Mouse (Mus musculus) intestine, embryonic 14.5 days (tissue): Measurements from ENCODE around the gene Lrig2. TPM values are rescaled to one million over a fixed set of nuclear protein-coding genes. Genes with fewer than 3 reads are reported as not detected.

ENCODE experiments used
- ATAC-seq: fragments of 200-750 bp; cut with Nextera tagmentation; replicated peaks from 2 replicates; pipeline ENCODE4 v1.8.0; 2017; ENCODE audit warnings: low read depth, moderate number of reproducible peaks, moderate TSS enrichment, moderate library complexity; ENCODE audit not compliant: low FRiP score, low TSS enrichment
- DNase-seq: peaks from one replicate; pipeline ENCODE4 v3.0.0-alpha.2; 2018; ENCODE audit warnings: low spot score
- H3K27ac ChIP-seq: fragments of 300-500 bp; sonication (generic); 2 replicates; pipeline ENCODE4 v1.5.1; 2014; ENCODE audit warnings: low read depth, mild to moderate bottlenecking, control low read depth
- H3K27me3 ChIP-seq: fragments of 300-500 bp; sonication (generic); replicated peaks from 2 replicates; pipeline ENCODE4 v1.6.1; 2014; ENCODE audit warnings: low read length, control low read depth; ENCODE audit not compliant: control insufficient read depth, insufficient read depth
- H3K36me3 ChIP-seq: fragments of 300-500 bp; sonication (generic); 2 replicates; pipeline ENCODE4 v1.6.1; 2014; ENCODE audit warnings: low read length, control low read depth; ENCODE audit not compliant: control insufficient read depth, insufficient read depth
- H3K4me1 ChIP-seq: fragments of 300-500 bp; sonication (generic); replicated peaks from 2 replicates; pipeline ENCODE4 v1.6.1; 2014; ENCODE audit warnings: low read length, control low read depth, mixed read lengths; ENCODE audit not compliant: control insufficient read depth, insufficient read depth
- H3K4me2 ChIP-seq: fragments of 300-500 bp; sonication (generic); 2 replicates; pipeline ENCODE4 v1.6.1; 2014; ENCODE audit warnings: low read length
- H3K4me3 ChIP-seq: fragments of 300-500 bp; sonication (generic); 2 replicates; pipeline ENCODE4 v1.5.1; 2014; ENCODE audit warnings: low read depth, low read length, control low read depth, mixed read lengths
- H3K9ac ChIP-seq: fragments of 300-500 bp; sonication (generic); 2 replicates; pipeline ENCODE4 v1.6.1; 2014; ENCODE audit warnings: mild to moderate bottlenecking, low read length
- H3K9me3 ChIP-seq: fragments of 300-500 bp; sonication (generic); 2 replicates; pipeline ENCODE4 v1.6.1; 2016; ENCODE audit warnings: low read length, control low read depth; ENCODE audit not compliant: control insufficient read depth
- WGBS: fragments of 180-500 bp; shearing (Covaris S2); extraction: QIAGEN DNeasy Blood & Tissue Kit; methylation state at CpG from one replicate; pipeline ENCODE4 v1.1.7; 2014; 5-methylcytosine and 5-hydroxymethylcytosine counted together
- polyA plus RNA-seq: library from polyadenylated mRNA; unstranded; fragments of >200 nt; fragmentation: Nextera tagmentation; extraction: Ambion mirVana; gene quantifications from 2 replicates; pipeline ENCODE4 v1.2.1, GENCODE M21; 2014

The Lrig2 gene
- polyA plus RNA-seq, 1 experiment from 2014 or later, result 19.3 TPM

DNA sequence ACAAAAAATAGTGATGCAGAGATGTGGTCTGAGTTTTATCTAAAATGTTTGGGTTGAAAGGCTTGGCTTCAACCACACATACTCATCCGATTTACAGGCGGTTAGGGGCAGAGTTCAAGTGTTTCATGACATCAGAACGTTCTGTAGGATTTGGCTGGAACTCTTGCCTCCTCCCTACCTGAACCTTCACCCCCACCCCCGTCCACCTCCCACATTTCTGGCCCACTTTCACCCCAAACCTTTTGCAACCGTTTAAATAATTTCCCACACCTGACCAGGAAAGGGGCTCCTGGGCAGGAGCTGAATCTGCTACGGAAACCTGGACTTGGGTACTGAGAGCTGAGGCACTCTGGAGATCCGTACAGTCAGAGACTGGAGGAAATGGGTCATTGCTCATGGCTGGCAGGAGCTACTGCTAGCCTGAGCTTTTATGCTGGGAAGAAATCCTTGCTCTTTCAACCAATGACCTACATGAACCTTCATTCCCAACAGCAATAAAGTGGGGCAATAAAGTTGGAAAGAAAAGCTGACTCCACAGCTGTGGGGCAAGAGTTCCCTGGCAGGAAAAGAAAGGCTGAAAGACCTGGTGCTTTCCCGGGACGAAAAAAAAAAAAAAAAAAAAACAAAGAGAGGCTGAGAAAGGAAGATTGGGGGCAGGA lies 28.9 kb upstream of the Lrig2 start:
- Histone ChIP-seq H3K9me3 (no peaks in the 10 kb centered on the region), H3K27ac (peak overlapping the region; percentile 29; the same call in 1 of the 2 replicates), H3K4me2 (peak overlapping the region; percentile 46), H3K4me3 (no peak overlapping the region), H3K4me1 (peaks cover 13% of the 10 kb centered on the region; the same call in 1 of the 2 replicates), H3K9ac (no peak overlapping the region), H3K27me3 (no peaks in the 10 kb centered on the region), H3K36me3 (no peaks in the 10 kb centered on the region)
- DNase-seq (no peak), ATAC-seq (no peak)
- 36% methylated on average over 9 of the region's 9 CpGs for WGBS

DNA sequence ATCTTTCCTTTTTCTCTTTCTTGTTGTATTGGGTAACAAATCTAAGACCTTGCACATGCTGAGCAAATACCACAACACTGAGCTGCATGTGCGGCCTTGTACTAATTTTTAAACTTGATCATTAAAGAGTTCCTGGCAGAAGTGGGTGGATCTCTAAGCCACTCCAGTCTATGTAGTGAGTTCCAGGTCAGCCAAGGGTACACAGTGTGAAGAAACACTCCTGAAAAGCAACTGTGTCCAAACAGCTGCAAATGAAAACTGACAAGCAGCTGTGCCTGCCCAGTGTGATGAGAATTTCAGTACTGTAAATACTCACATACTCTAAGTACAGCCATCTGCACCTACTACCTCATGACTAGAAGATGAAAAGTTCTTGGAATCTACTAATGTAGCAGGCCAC lies 21.5 kb upstream of the Lrig2 start:
- H3K4me3 ChIP-seq, result no peak overlapping the region
- H3K27me3 ChIP-seq, result no peaks in the 10 kb centered on the region
- WGBS, result 97% methylated on average over 1 of the region's 1 CpGs
- H3K9ac ChIP-seq, result no peak overlapping the region
- ATAC-seq (no peak), DNase-seq (no peak)
- H3K9me3 ChIP-seq, result no peaks in the 10 kb centered on the region
- H3K36me3 ChIP-seq, result no peaks in the 10 kb centered on the region
- no peaks in the 10 kb centered on the region for H3K4me1 ChIP-seq
- no peak overlapping the region for H3K4me2 ChIP-seq
- no peak overlapping the region for H3K27ac ChIP-seq

DNA sequence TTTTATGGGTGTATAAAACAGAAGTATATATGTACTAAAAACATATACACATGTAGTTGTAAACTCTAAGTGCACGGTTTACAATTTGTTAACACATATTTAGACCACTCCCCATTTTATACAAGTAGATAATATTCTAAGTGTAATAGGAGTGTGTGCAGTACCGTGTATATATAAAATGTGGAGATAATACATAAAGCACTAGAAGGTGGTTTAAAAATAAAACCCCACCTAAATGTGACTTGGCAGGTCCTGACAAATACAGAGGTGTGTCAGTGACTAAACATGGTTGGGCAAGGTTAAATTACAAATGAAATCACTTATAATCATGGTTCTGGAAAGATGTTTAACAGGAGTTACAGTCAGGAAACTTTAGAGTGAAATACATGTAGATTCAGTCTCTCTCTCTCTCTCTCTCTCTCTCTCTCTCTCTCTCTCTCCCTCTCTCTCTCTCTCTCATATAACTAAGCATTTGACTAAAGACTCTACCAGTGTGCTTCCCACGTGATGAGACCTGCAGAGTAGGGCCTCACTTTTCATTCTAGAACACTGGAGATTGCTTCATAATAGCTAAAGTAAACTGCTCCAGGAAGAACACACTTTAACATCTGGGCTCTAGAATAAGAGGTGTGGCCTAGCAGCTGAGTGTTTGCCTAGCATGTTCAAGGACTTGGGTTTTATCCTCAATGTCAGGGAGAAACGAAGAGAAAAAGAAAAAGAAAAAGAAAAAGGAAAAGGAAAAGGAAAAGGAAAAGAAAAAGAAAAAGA lies 14.6 kb upstream of the Lrig2 start:
- no peak overlapping the region for H3K27ac ChIP-seq
- H3K27me3 ChIP-seq, result no peaks in the 10 kb centered on the region
- H3K4me3 ChIP-seq, result no peak overlapping the region
- H3K9ac ChIP-seq, result no peak overlapping the region
- DNase-seq, result no peak
- ATAC-seq, result no peak
- no peaks in the 10 kb centered on the region for H3K36me3 ChIP-seq
- H3K4me1 ChIP-seq, result no peaks in the 10 kb centered on the region
- H3K4me2 ChIP-seq, result no peak overlapping the region
- WGBS, result 60% methylated on average over 4 of the region's 4 CpGs
- H3K9me3 ChIP-seq, result no peaks in the 10 kb centered on the region

DNA sequence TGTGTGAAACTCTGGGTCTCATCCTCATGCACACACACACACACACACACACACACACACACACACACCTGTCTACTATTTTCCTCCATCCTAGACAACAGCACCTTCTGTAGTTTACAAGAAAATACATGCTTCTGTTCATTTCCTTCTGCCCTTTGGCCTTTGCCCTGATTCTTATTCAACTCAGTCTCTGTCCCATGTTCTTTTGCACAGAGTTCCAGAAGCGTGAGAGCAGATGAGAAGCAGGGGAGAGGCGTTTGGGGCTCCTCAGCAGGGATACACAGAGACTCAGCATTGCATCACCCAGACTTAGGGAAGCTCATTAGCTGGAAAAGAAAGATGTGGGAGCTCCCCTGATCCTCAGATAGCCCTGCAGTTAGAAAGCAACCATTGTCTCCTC lies 13.8 kb upstream of the Lrig2 start:
- no peaks in the 10 kb centered on the region for H3K9me3 ChIP-seq
- no peak overlapping the region for H3K4me2 ChIP-seq
- no peak overlapping the region for H3K27ac ChIP-seq
- WGBS, result 32% methylated on average over 2 of the region's 2 CpGs
- H3K36me3 ChIP-seq, result no peaks in the 10 kb centered on the region
- no peak overlapping the region for H3K9ac ChIP-seq
- no peaks in the 10 kb centered on the region for H3K27me3 ChIP-seq
- ATAC-seq (no peak), DNase-seq (no peak)
- H3K4me3 ChIP-seq, result no peak overlapping the region
- no peaks in the 10 kb centered on the region for H3K4me1 ChIP-seq

DNA sequence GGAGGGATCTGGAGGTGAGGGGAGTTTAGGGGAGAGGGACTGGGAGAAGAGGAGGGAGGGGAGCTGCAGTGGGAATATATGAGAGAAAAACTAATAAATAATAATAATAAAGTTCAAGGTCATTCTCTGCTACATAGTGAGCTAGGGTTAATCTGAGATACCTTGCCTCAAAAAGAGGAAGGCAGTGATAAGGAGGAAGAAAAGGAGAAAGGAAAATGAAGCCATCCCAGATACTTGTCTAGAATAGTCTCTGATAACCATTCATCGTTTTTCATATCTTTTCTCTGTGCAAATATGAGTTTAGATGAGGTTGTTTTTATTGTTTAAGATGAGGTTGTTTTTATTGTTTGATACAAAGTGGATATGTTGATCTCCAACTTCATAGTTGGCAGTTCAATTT lies 13.3 kb upstream of the Lrig2 start:
- DNase-seq (no peak), ATAC-seq (no peak)
- Histone ChIP-seq H3K4me1 (no peaks in the 10 kb centered on the region), H3K36me3 (no peaks in the 10 kb centered on the region), H3K4me3 (no peak overlapping the region), H3K27ac (no peak overlapping the region), H3K9ac (no peak overlapping the region), H3K27me3 (no peaks in the 10 kb centered on the region), H3K9me3 (no peaks in the 10 kb centered on the region), H3K4me2 (no peak overlapping the region)
- WGBS, result 68% methylated on average over 1 of the region's 1 CpGs

DNA sequence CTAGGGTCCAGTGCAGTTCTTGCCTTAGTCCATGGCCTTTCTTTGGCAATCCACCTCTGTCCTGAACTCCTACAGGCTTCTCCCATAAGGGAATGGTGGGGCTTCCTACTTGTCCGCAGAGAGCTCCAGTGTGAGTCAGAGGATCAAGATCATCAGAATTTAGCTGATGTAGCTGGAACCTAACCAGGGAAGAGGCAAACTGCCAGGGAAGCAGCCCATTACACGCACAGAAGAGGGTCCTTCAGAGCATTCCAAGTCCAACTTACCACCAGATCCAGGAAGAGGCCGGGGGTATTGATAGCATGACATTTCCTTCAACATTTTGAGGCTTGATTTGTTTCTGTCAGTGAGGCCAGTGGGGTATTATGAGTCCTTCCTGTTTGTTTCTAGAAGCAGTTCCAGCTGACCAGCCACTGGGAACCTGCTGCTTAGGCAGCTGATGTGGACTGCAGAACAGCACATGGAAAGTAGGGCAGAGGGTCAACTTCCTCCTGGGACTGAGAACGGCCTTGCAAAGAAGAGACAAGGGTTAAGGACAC lies 11.7 kb upstream of the Lrig2 start:
- H3K9me3 ChIP-seq, result no peaks in the 10 kb centered on the region
- no peak overlapping the region for H3K4me2 ChIP-seq
- H3K36me3 ChIP-seq, result no peaks in the 10 kb centered on the region
- DNase-seq, result no peak
- H3K27me3 ChIP-seq, result no peaks in the 10 kb centered on the region
- WGBS, result 66% methylated on average over 4 of the region's 4 CpGs
- H3K9ac ChIP-seq, result no peak overlapping the region
- ATAC-seq, result no peak
- H3K27ac ChIP-seq, result no peak overlapping the region
- no peaks in the 10 kb centered on the region for H3K4me1 ChIP-seq
- H3K4me3 ChIP-seq, result no peak overlapping the region

DNA sequence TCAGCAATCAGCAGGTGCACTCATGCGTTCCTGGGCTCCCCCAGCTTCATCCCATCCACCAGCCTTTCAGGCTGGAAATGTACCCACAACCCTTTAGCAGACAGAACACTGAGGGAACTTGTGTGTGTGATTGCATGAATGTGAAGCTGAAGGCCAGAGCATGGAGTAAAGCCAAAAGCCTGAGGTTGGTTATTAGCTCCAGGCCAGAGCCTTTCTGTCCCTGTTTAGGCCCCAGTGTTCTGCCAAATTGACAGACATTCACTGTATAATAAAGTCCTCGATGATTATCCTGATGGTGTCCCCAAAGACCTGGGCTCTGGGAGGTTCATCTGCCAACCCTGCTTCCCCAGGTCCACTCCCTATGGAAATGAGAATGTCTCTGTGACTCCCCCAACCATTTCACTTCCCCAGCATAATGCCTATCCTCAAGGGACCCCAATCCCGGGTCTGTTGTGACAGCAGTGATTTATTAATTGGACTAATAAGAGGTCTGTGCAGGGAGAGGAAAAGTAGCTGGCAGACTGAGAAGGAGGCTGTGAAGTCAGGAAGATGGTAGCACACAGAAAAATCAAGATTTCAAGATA lies 9.7 kb upstream of the Lrig2 start:
- H3K36me3 ChIP-seq, result no peaks in the 10 kb centered on the region
- H3K9me3 ChIP-seq, result no peaks in the 10 kb centered on the region
- 55% methylated on average over 3 of the region's 3 CpGs for WGBS
- no peaks in the 10 kb centered on the region for H3K4me1 ChIP-seq
- no peak overlapping the region for H3K4me3 ChIP-seq
- no peak overlapping the region for H3K9ac ChIP-seq
- H3K4me2 ChIP-seq, result no peak overlapping the region
- ATAC-seq (no peak), DNase-seq (no peak)
- no peaks in the 10 kb centered on the region for H3K27me3 ChIP-seq
- H3K27ac ChIP-seq, result no peak overlapping the region

DNA sequence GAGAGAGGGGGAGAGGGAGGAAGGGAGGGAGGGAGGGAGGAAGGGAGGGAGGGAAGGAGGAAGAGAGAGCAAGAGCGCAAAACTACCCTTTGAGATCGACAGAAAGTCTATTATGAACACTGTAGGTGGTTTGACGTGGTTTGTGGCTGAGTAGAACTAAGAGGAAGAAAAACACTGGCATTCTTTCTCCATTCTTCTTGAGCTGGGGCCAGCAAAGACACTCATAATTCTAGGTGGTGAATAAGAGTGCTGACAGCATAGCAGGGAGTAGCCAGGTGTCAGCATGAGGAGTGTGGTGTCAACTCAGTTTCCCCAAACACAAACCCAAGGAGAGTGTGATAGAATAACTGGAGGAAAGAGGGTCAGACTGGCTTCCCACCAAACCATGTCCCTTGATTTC lies 8.8 kb upstream of the Lrig2 start:
- Histone ChIP-seq H3K9ac (no peak overlapping the region), H3K9me3 (no peaks in the 10 kb centered on the region), H3K27me3 (no peaks in the 10 kb centered on the region), H3K4me3 (no peak overlapping the region), H3K36me3 (no peaks in the 10 kb centered on the region), H3K4me1 (no peaks in the 10 kb centered on the region), H3K4me2 (no peak overlapping the region), H3K27ac (no peak overlapping the region)
- ATAC-seq (no peak), DNase-seq (no peak)
- WGBS, result 74% methylated on average over 3 of the region's 3 CpGs
